Mouse (Mus musculus) heart, postnatal 0 days (tissue): ENCODE measurements around the gene Emilin2.

Experiments used
- CTCF ChIP-seq: IDR thresholded peaks from 2 replicates; pipeline ENCODE4 v1.5.1; 2016; ENCODE audit warnings: antibody characterized with exemption, control low read depth, low read depth
- EP300 ChIP-seq: IDR thresholded peaks from 2 replicates; pipeline ENCODE4 v1.6.1; 2016; ENCODE audit warnings: antibody characterized with exemption, low read depth

GRCm38 (mm10) chr17:71276771-71277170, 35.0 kb downstream of the Emilin2 start:
- TF ChIP-seq CTCF, result no peak
- no peak for TF ChIP-seq EP300
